Mouse (Mus musculus) midbrain, embryonic 15.5 days (tissue): Measurements from ENCODE around the gene Gimap1. TPM values are rescaled to one million over a fixed set of nuclear protein-coding genes. Genes with fewer than 3 reads are reported as not detected.

ENCODE experiments used
- ATAC-seq: fragments of 200-750 bp; cut with Nextera tagmentation; replicated peaks from 2 replicates; pipeline ENCODE4 v1.8.0; 2017; ENCODE audit warnings: moderate TSS enrichment
- H3K27ac ChIP-seq: fragments of 300-500 bp; sonication (generic); 2 replicates; pipeline ENCODE4 v1.5.1; 2015; ENCODE audit warnings: mild to moderate bottlenecking, inconsistent platforms
- H3K27me3 ChIP-seq: fragments of 300-500 bp; sonication (generic); replicated peaks from 2 replicates; pipeline ENCODE4 v1.6.1; 2015; ENCODE audit warnings: inconsistent platforms
- H3K36me3 ChIP-seq: fragments of 300-500 bp; sonication (generic); replicated peaks from 2 replicates; pipeline ENCODE4 v1.6.1; 2015; ENCODE audit warnings: inconsistent platforms
- H3K4me1 ChIP-seq: fragments of 300-500 bp; sonication (generic); 2 replicates; pipeline ENCODE4 v1.6.1; 2015; ENCODE audit warnings: inconsistent platforms
- H3K4me2 ChIP-seq: fragments of 300-500 bp; sonication (generic); 2 replicates; pipeline ENCODE4 v1.6.1; 2015; ENCODE audit warnings: inconsistent platforms, mild to moderate bottlenecking, moderate library complexity
- H3K4me3 ChIP-seq: fragments of 300-500 bp; sonication (generic); 2 replicates; pipeline ENCODE4 v1.5.1; 2015; ENCODE audit warnings: mild to moderate bottlenecking, inconsistent platforms
- H3K9ac ChIP-seq: fragments of 300-500 bp; sonication (generic); 2 replicates; pipeline ENCODE4 v1.6.1; 2015; ENCODE audit warnings: mild to moderate bottlenecking, inconsistent platforms
- H3K9me3 ChIP-seq: fragments of 300-500 bp; sonication (generic); 2 replicates; pipeline ENCODE4 v1.6.1; 2016; ENCODE audit warnings: inconsistent platforms
- WGBS: fragments of 180-500 bp; shearing (Covaris S2); methylation state at CpG from one replicate; pipeline ENCODE4 v1.1.7; 2015; ENCODE audit warnings: mixed read lengths; 5-methylcytosine and 5-hydroxymethylcytosine counted together
- polyA plus RNA-seq: library from polyadenylated mRNA; unstranded; fragments of >200 nt; fragmentation: Nextera tagmentation; extraction: Ambion mirVana; gene quantifications from 2 replicates; pipeline ENCODE4 v1.2.1, GENCODE M21; 2015

Gimap1 gene
- polyA plus RNA-seq, 1 experiment from 2014 or later: 4.8 TPM

GRCm38 (mm10) chr6:48718455-48718854 lies 20.4 kb upstream of the Gimap1 start, which contains the start of the genes Gm28053 and Gimap7:
Gene Gm28053 (plus strand): TSS chr6:48718607.
Gene Gimap7 (plus strand): TSS chr6:48718621.
- Histone ChIP-seq H3K27me3 (no peaks in the 10 kb centered on the region), H3K4me3 (no peak within 1 kb of the TSS), H3K9me3 (no peaks in the 10 kb centered on the region), H3K36me3 (no peaks in the 10 kb centered on the region), H3K4me2 (no peak within 1 kb of the TSS), H3K9ac (no peak within 1 kb of the TSS), H3K27ac (no peak within 1 kb of the TSS), H3K4me1 (no peaks in the 10 kb centered on the region)
- ATAC-seq: no peak
- 55% methylated on average over 2 of the region's 2 CpGs for WGBS

GRCm38 (mm10) chr6:48720326-48720725 lies 18.5 kb upstream of the Gimap1 start:
- Histone ChIP-seq H3K36me3 (no peaks in the 10 kb centered on the region), H3K9me3 (no peaks in the 10 kb centered on the region), H3K4me3 (no peak overlapping the region), H3K4me2 (no peak overlapping the region), H3K9ac (no peak overlapping the region), H3K4me1 (0 out of 2 replicates have a peak, but pooled peaks cover under 1% of the 10 kb centered on the region), H3K27me3 (no peaks in the 10 kb centered on the region), H3K27ac (no peak overlapping the region)
- 87% methylated on average over 4 of the region's 4 CpGs for WGBS
- ATAC-seq: no peak

GRCm38 (mm10) chr6:48723468-48723867 lies 15.4 kb upstream of the Gimap1 start:
- 91% methylated on average over 8 of the region's 8 CpGs for WGBS
- no peaks in the 10 kb centered on the region for H3K9me3 ChIP-seq
- no peaks in the 10 kb centered on the region for H3K27me3 ChIP-seq
- H3K9ac ChIP-seq: no peak overlapping the region
- H3K4me3 ChIP-seq: no peak overlapping the region
- ATAC-seq: no peak
- H3K36me3 ChIP-seq: no peaks in the 10 kb centered on the region
- H3K4me1 ChIP-seq: 0 out of 2 replicates have a peak, but pooled peaks cover 3% of the 10 kb centered on the region
- no peak overlapping the region for H3K4me2 ChIP-seq
- H3K27ac ChIP-seq: no peak overlapping the region

GRCm38 (mm10) chr6:48725476-48725875 lies 13.4 kb upstream of the Gimap1 start:
- Histone ChIP-seq H3K4me3 (no peak overlapping the region), H3K36me3 (no peaks in the 10 kb centered on the region), H3K4me2 (no peak overlapping the region), H3K27ac (no peak overlapping the region), H3K27me3 (no peaks in the 10 kb centered on the region), H3K9me3 (no peaks in the 10 kb centered on the region), H3K4me1 (0 out of 2 replicates have a peak, but pooled peaks cover 3% of the 10 kb centered on the region), H3K9ac (no peak overlapping the region)
- 5% methylated on average over 1 of the region's 1 CpGs for WGBS
- no peak; the same call in 1 of the 2 replicates for ATAC-seq

GRCm38 (mm10) chr6:48727761-48728160 lies 11.1 kb upstream of the Gimap1 start:
- H3K4me1 ChIP-seq: 0 out of 2 replicates have a peak, but pooled peaks cover 3% of the 10 kb centered on the region
- no peak overlapping the region for H3K9ac ChIP-seq
- no peak overlapping the region for H3K4me3 ChIP-seq
- H3K36me3 ChIP-seq: no peaks in the 10 kb centered on the region
- H3K4me2 ChIP-seq: no peak overlapping the region
- WGBS: 94% methylated on average over 5 of the region's 5 CpGs
- no peaks in the 10 kb centered on the region for H3K9me3 ChIP-seq
- no peaks in the 10 kb centered on the region for H3K27me3 ChIP-seq
- no peak for ATAC-seq
- H3K27ac ChIP-seq: no peak overlapping the region

GRCm38 (mm10) chr6:48732864-48733304 lies 6.0 kb upstream of the Gimap1 start:
- no peaks in the 10 kb centered on the region for H3K36me3 ChIP-seq
- H3K4me1 ChIP-seq: no peaks in the 10 kb centered on the region
- H3K4me3 ChIP-seq: no peak overlapping the region
- ATAC-seq: no peak
- no peaks in the 10 kb centered on the region for H3K27me3 ChIP-seq
- no peak overlapping the region for H3K4me2 ChIP-seq
- H3K9ac ChIP-seq: no peak overlapping the region
- H3K9me3 ChIP-seq: no peaks in the 10 kb centered on the region
- no peak overlapping the region for H3K27ac ChIP-seq
- 62% methylated on average over 8 of the region's 8 CpGs for WGBS

DNA sequence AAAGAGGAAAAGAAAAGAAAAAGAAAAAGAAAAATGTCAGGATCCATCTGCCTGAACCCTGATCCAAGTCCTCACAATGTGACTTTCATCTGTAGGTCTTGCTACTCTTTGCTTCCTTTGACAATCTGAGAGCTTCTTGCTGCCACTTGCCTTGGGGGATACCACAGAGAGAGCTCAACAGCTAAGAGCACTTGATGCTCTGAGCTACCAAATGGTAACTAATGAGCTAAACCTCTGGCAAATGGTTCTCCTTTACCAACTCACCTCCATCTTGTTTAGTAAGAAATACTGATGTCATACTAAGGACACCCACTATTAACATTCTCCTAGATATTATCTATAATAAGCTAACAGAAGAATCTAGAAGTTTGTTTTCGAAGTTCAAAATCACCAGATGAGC lies 5.2 kb upstream of the Gimap1 start:
- no peaks in the 10 kb centered on the region for H3K9me3 ChIP-seq
- no peak overlapping the region for H3K9ac ChIP-seq
- no peaks in the 10 kb centered on the region for H3K36me3 ChIP-seq
- 96% methylated on average over 1 of the region's 1 CpGs for WGBS
- H3K27ac ChIP-seq: no peak overlapping the region
- H3K27me3 ChIP-seq: no peaks in the 10 kb centered on the region
- no peak overlapping the region for H3K4me3 ChIP-seq
- ATAC-seq: no peak
- no peak overlapping the region for H3K4me2 ChIP-seq
- no peaks in the 10 kb centered on the region for H3K4me1 ChIP-seq

- H3K4me3 ChIP-seq: no peak overlapping the region
- H3K4me1 ChIP-seq: no peaks in the 10 kb centered on the region; the same call in 1 of the 2 replicates
- no peak for ATAC-seq
- H3K9me3 ChIP-seq: no peaks in the 10 kb centered on the region
- no peaks in the 10 kb centered on the region for H3K36me3 ChIP-seq
- H3K27ac ChIP-seq: no peak overlapping the region
- H3K27me3 ChIP-seq: peaks cover 10% of the 10 kb centered on the region
- no peak overlapping the region for H3K9ac ChIP-seq
- H3K4me2 ChIP-seq: no peak overlapping the region
- 88% methylated on average over 2 of the region's 2 CpGs for WGBS
Measured at GRCm38 (mm10) chr6:48737053-48737452, 1.8 kb upstream of the Gimap1 start.

DNA sequence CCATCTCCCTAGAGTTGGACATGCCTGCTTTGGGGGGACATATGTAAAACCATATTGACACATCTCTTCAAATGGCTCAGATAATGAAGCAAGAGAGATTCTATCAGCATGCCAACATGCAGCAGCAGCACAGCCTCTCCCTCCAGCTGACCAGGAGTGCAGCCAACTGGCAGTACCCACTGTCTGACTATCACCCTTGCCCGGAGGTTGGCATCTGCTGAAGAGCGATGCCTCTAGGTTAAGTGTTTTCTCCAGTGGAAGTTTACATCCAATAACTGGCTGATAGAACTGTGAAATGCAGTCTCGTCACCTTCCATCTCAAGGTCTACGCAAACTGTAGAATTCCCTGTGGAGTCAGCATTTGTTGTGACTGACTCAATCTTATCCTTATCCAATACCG lies 1.2 kb upstream of the Gimap1 start:
- Histone ChIP-seq H3K36me3 (no peaks in the 10 kb centered on the region), H3K9me3 (no peaks in the 10 kb centered on the region), H3K4me3 (no peak overlapping the region), H3K4me2 (no peak overlapping the region), H3K4me1 (peaks cover 5% of the 10 kb centered on the region; the same call in 1 of the 2 replicates), H3K27me3 (peaks cover 16% of the 10 kb centered on the region), H3K9ac (no peak overlapping the region), H3K27ac (no peak overlapping the region)
- WGBS: 87% methylated on average over 5 of the region's 5 CpGs
- ATAC-seq: no peak

DNA sequence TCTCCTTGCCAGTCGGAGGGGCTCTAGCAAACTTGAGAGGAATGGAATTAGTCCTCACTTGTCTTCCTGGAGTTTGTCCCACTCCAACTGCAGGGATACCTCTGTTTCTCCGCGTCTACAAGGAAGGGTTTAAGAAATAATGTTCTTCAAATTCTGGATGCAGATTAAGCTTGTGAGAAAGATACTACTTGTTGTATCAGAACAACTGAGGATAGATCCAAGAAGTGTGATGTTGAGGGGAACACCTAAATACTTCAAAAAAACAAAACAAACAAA lies 864 bp downstream of the Gimap1 start:
- peaks cover 11% of the 10 kb centered on the region; the same call in 1 of the 2 replicates for H3K4me1 ChIP-seq
- ATAC-seq: no peak
- no peaks in the 10 kb centered on the region for H3K9me3 ChIP-seq
- H3K4me2 ChIP-seq: no peak overlapping the region
- 96% methylated on average over 3 of the region's 3 CpGs for WGBS
- no peak overlapping the region for H3K4me3 ChIP-seq
- H3K27ac ChIP-seq: no peak overlapping the region
- peaks cover 27% of the 10 kb centered on the region for H3K27me3 ChIP-seq
- H3K36me3 ChIP-seq: no peaks in the 10 kb centered on the region
- H3K9ac ChIP-seq: no peak overlapping the region

GRCm38 (mm10) chr6:48740501-48741169 lies 1.8 kb downstream of the Gimap1 start:
- Histone ChIP-seq H3K9ac (no peak overlapping the region), H3K27ac (no peak overlapping the region), H3K9me3 (no peaks in the 10 kb centered on the region), H3K4me2 (no peak overlapping the region), H3K36me3 (no peaks in the 10 kb centered on the region), H3K4me3 (no peak overlapping the region), H3K27me3 (peaks cover 27% of the 10 kb centered on the region), H3K4me1 (peaks cover 11% of the 10 kb centered on the region; the same call in 1 of the 2 replicates)
- 88% methylated on average over 3 of the region's 3 CpGs for WGBS
- ATAC-seq: no peak

- Histone ChIP-seq H3K4me3 (no peak overlapping the region), H3K9me3 (no peaks in the 10 kb centered on the region), H3K4me1 (peaks cover 11% of the 10 kb centered on the region; the same call in 1 of the 2 replicates), H3K27me3 (peaks cover 27% of the 10 kb centered on the region), H3K9ac (no peak overlapping the region), H3K27ac (no peak overlapping the region), H3K36me3 (no peaks in the 10 kb centered on the region), H3K4me2 (no peak overlapping the region)
- 36% methylated on average over 3 of the region's 3 CpGs for WGBS
- ATAC-seq: no peak
Measured at GRCm38 (mm10) chr6:48741273-48741672, 2.4 kb downstream of the Gimap1 start.

DNA sequence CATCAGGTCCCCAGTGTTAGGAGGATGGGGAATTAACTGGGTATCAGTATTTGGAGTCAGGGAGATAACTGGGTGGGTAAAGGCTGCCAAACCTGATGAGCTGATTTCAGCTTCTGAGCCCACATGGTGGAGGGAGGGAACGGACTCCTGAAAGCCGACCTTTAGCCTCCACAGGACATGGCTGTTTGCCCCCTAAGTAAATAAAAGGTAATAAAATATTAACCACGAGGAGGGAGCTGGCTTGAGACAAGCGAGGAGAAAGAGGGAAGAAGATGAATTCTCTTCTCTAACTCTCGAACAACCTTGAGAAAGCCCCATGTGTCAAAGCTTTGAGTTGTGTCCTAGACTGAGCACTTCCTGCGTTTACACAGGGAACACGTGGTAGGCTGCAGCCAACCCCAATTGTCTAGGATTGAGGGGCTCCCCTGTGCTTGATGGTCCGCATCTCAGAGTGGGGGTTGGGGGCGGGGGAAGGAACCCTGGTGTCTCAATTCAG lies 2.9 kb downstream of the Gimap1 start:
- peak overlapping the region; percentile 92 for H3K4me2 ChIP-seq
- WGBS: 34% methylated on average over 9 of the region's 9 CpGs

More for the DNA sequence above, 2.9 kb downstream of the Gimap1 start:
- H3K36me3 ChIP-seq: no peaks in the 10 kb centered on the region
- no peak overlapping the region for H3K9ac ChIP-seq
- H3K27ac ChIP-seq: no peak overlapping the region
- peaks cover 11% of the 10 kb centered on the region; the same call in 1 of the 2 replicates for H3K4me1 ChIP-seq
- peak overlapping the region; percentile 50; the same call in 1 of the 2 replicates for H3K4me3 ChIP-seq
- peak; percentile 68; the same call in 1 of the 2 replicates for ATAC-seq
- no peaks in the 10 kb centered on the region for H3K9me3 ChIP-seq
- H3K27me3 ChIP-seq: peaks cover 27% of the 10 kb centered on the region
